Mouse (Mus musculus): ENCODE measurements around the gene Gab1.
A peak's percentile ranks its signal among the peaks of the same experiment; 100 is the strongest.

Gene Gab1

GRCm38 (mm10) chr8:80738388-80739154 lies 141.7 kb downstream of the Gab1 start:
- peak; percentile 35 to 42 for DNase-seq

- no peak for DNase-seq
Measured at GRCm38 (mm10) chr8:80738046-80738387, 142.3 kb downstream of the Gab1 start.

GRCm38 (mm10) chr8:80732326-80732725 lies 148.0 kb downstream of the Gab1 start:
- no peak for DNase-seq

- DNase-seq = no peak
Measured at GRCm38 (mm10) chr8:80714461-80714860, 165.9 kb downstream of the Gab1 start.
